Mouse (Mus musculus) olfactory bulb, adult 2 months (tissue): Measurements from ENCODE around the gene Lgi1.

Experiments
- CTCF ChIP-seq: fragments of 200-500 bp; IDR thresholded peaks from 2 replicates; pipeline ENCODE4 v1.5.1; 2012; ENCODE audit warnings: low read depth, mild to moderate bottlenecking, low read length, moderate library complexity; ENCODE audit not compliant: insufficient read depth
- POLR2A ChIP-seq: fragments of 200-500 bp; IDR thresholded peaks from 2 replicates; pipeline ENCODE4 v1.6.1; 2012; ENCODE audit warnings: mild to moderate bottlenecking, low read depth, low read length, moderate library complexity; ENCODE audit not compliant: insufficient read depth

DNA sequence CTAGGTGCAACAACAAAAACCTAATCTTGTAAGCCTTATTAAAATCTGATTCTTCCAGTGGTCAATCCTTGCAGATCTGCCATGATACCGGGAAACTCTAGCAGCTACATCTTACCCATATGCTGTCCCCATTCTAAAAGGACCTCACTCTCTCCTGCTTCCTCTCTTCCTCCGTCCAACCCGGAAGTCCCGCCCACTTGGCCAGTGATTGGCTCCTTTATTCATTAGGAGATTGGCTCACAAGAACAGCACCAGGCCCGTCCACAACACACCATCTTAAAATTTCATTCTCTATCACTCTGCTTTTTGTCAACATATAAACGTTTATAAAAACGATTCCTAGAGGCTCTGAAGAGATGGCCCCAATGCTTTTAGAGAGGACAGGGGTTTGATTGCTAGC lies 61.5 kb downstream of the Lgi1 start:
- TF ChIP-seq CTCF (no peak), POLR2A (no peak)
